Mouse (Mus musculus): ENCODE data around the gene Dcst2. TPM values are rescaled to one million over a fixed set of nuclear protein-coding genes. Genes with fewer than 3 reads are reported as not detected.
A peak's percentile ranks its signal among the peaks of the same experiment; 100 is the strongest.

Dcst2 gene
- polyA plus RNA-seq, 1 experiment from 2014 or later, result 10.0 TPM

- 1% methylated on average over 42 of the region's 44 CpGs for WGBS
- Histone ChIP-seq H3K4me3 (ENCODE audit: low read depth, low read length) (peak overlapping the region; percentile 76), H3K27ac (ENCODE audit: low read depth, low read length) (peak overlapping the region; percentile 97; the same call in 1 of the 2 replicates), H3K9me3 (ENCODE audit: control insufficient read depth) (no peaks in the 10 kb centered on the region), H3K36me3 (ENCODE audit: control insufficient read depth, insufficient read depth) (no peaks in the 10 kb centered on the region), H3K4me2 (replicated peaks; ENCODE audit: low read depth) (peak overlapping the region; percentile 85), H3K27me3 (replicated peaks; ENCODE audit: control insufficient read depth, insufficient read depth, low read length) (no peaks in the 10 kb centered on the region), H3K9ac (ENCODE audit: low read depth, low read length) (peak overlapping the region; percentile 52), H3K4me1 (replicated peaks; ENCODE audit: control insufficient read depth, insufficient read depth, low read length) (no peaks in the 10 kb centered on the region)
- ATAC-seq, result no peak
- TF ChIP-seq CTCF (IDR thresholded peaks at IDR 0.05; ENCODE audit: low read depth), result peak; percentile 91
These were observed 34.3 kb downstream of the Dcst2 start for GRCm38 (mm10) chr3:89395806-89396653.

- peak overlapping the region; percentile 85 for H3K4me2 ChIP-seq (replicated peaks; ENCODE audit: low read depth)
- no peak for TF ChIP-seq CTCF (IDR thresholded peaks at IDR 0.05; ENCODE audit: low read depth)
- no peaks in the 10 kb centered on the region for H3K27me3 ChIP-seq (replicated peaks; ENCODE audit: control insufficient read depth, insufficient read depth, low read length)
- no peak for ATAC-seq
- H3K36me3 ChIP-seq (ENCODE audit: control insufficient read depth, insufficient read depth), result peaks cover 5% of the 10 kb centered on the region; the same call in 1 of the 2 replicates
- 0 out of 2 replicates have a peak overlapping the region, but pooled peaks have one; percentile 97 for H3K27ac ChIP-seq (ENCODE audit: low read depth, low read length)
- no peaks in the 10 kb centered on the region for H3K4me1 ChIP-seq (replicated peaks; ENCODE audit: control insufficient read depth, insufficient read depth, low read length)
- H3K9me3 ChIP-seq (ENCODE audit: control insufficient read depth), result no peaks in the 10 kb centered on the region
- WGBS, result 4% methylated on average over 4 of the region's 4 CpGs
- peak overlapping the region; percentile 76 for H3K4me3 ChIP-seq (ENCODE audit: low read depth, low read length)
- no peak overlapping the region for H3K9ac ChIP-seq (ENCODE audit: low read depth, low read length)
These were observed 34.9 kb downstream of the Dcst2 start for GRCm38 (mm10) chr3:89396654-89397005.

GRCm38 (mm10) chr3:89401329-89401728 lies 39.6 kb downstream of the Dcst2 start:
- Histone ChIP-seq H3K36me3 (ENCODE audit: control insufficient read depth, insufficient read depth) (peaks cover 40% of the 10 kb centered on the region), H3K4me2 (replicated peaks; ENCODE audit: low read depth) (no peak overlapping the region), H3K4me1 (replicated peaks; ENCODE audit: control insufficient read depth, insufficient read depth, low read length) (no peaks in the 10 kb centered on the region), H3K4me3 (ENCODE audit: low read depth, low read length) (no peak overlapping the region), H3K9ac (ENCODE audit: low read depth, low read length) (no peak overlapping the region), H3K27ac (ENCODE audit: low read depth, low read length) (peak overlapping the region; percentile 54), H3K9me3 (ENCODE audit: control insufficient read depth) (no peaks in the 10 kb centered on the region), H3K27me3 (replicated peaks; ENCODE audit: control insufficient read depth, insufficient read depth, low read length) (no peaks in the 10 kb centered on the region)
- TF ChIP-seq CTCF (IDR thresholded peaks at IDR 0.05; ENCODE audit: low read depth), result no peak
- ATAC-seq, result peak; percentile 24; the same call in 1 of the 2 replicates
- 72% methylated on average over 7 of the region's 7 CpGs for WGBS

- 77% methylated on average over 5 of the region's 5 CpGs for WGBS
These were observed 40.9 kb downstream of the Dcst2 start, which contains the start of gene Lenep for GRCm38 (mm10) chr3:89402693-89403092. TSS of gene Lenep (minus strand) at chr3:89402793.

GRCm38 (mm10) chr3:89406887-89407286 lies 45.1 kb downstream of the Dcst2 start:
- ATAC-seq, result no peak
- H3K4me2 ChIP-seq (replicated peaks; ENCODE audit: low read depth), result no peak overlapping the region
- no peaks in the 10 kb centered on the region for H3K9me3 ChIP-seq (ENCODE audit: control insufficient read depth)
- WGBS, result 82% methylated on average over 6 of the region's 6 CpGs
- H3K4me1 ChIP-seq (replicated peaks; ENCODE audit: control insufficient read depth, insufficient read depth, low read length), result no peaks in the 10 kb centered on the region; the same call in 1 of the 2 replicates
- no peak overlapping the region for H3K9ac ChIP-seq (ENCODE audit: low read depth, low read length)
- H3K27ac ChIP-seq (ENCODE audit: low read depth, low read length), result no peak overlapping the region
- peaks cover 48% of the 10 kb centered on the region for H3K36me3 ChIP-seq (ENCODE audit: control insufficient read depth, insufficient read depth)
- no peaks in the 10 kb centered on the region for H3K27me3 ChIP-seq (replicated peaks; ENCODE audit: control insufficient read depth, insufficient read depth, low read length)
- TF ChIP-seq CTCF (IDR thresholded peaks at IDR 0.05; ENCODE audit: low read depth), result no peak
- H3K4me3 ChIP-seq (ENCODE audit: low read depth, low read length), result no peak overlapping the region

More at GRCm38 (mm10) chr3:89402693-89403092, 40.9 kb downstream of the Dcst2 start, which contains the start of gene Lenep:
- ATAC-seq, result no peak
- peaks cover 45% of the 10 kb centered on the region for H3K36me3 ChIP-seq (ENCODE audit: control insufficient read depth, insufficient read depth)
- H3K4me2 ChIP-seq (replicated peaks; ENCODE audit: low read depth), result no peak within 1 kb of the TSS
- H3K4me3 ChIP-seq (ENCODE audit: low read depth, low read length), result no peak within 1 kb of the TSS
- no peak within 1 kb of the TSS for H3K9ac ChIP-seq (ENCODE audit: low read depth, low read length)
- TF ChIP-seq CTCF (IDR thresholded peaks at IDR 0.05; ENCODE audit: low read depth), result no peak
- H3K27ac ChIP-seq (ENCODE audit: low read depth, low read length), result peak within 1 kb of the TSS; percentile 54; the same call in 1 of the 2 replicates
- H3K9me3 ChIP-seq (ENCODE audit: control insufficient read depth), result no peaks in the 10 kb centered on the region
- H3K27me3 ChIP-seq (replicated peaks; ENCODE audit: control insufficient read depth, insufficient read depth, low read length), result no peaks in the 10 kb centered on the region
- H3K4me1 ChIP-seq (replicated peaks; ENCODE audit: control insufficient read depth, insufficient read depth, low read length), result no peaks in the 10 kb centered on the region

- Histone ChIP-seq H3K36me3 (ENCODE audit: control insufficient read depth, insufficient read depth) (peaks cover 35% of the 10 kb centered on the region), H3K4me3 (ENCODE audit: low read depth, low read length) (no peak overlapping the region), H3K9ac (ENCODE audit: low read depth, low read length) (no peak overlapping the region), H3K27ac (ENCODE audit: low read depth, low read length) (no peak overlapping the region), H3K4me2 (replicated peaks; ENCODE audit: low read depth) (no peak overlapping the region), H3K4me1 (replicated peaks; ENCODE audit: control insufficient read depth, insufficient read depth, low read length) (no peaks in the 10 kb centered on the region; the same call in 1 of the 2 replicates), H3K9me3 (ENCODE audit: control insufficient read depth) (no peaks in the 10 kb centered on the region), H3K27me3 (replicated peaks; ENCODE audit: control insufficient read depth, insufficient read depth, low read length) (no peaks in the 10 kb centered on the region)
- WGBS, result 70% methylated on average over 16 of the region's 16 CpGs
- ATAC-seq, result no peak
- TF ChIP-seq CTCF (IDR thresholded peaks at IDR 0.05; ENCODE audit: low read depth), result no peak
These were observed 46.7 kb downstream of the Dcst2 start for GRCm38 (mm10) chr3:89408448-89408847.
